Mouse (Mus musculus) bone marrow macrophage, adult 2 months (primary cell): ENCODE data around the gene Snapc4. TPM values are rescaled to one million over a fixed set of nuclear protein-coding genes. Genes with fewer than 3 reads are reported as not detected.
A peak's percentile ranks its signal among the peaks of the same experiment; 100 is the strongest.

Source experiments
- H3K27ac ChIP-seq: 2 replicates; pipeline ENCODE4 v1.5.1; 2012; ENCODE audit warnings: low read depth, low read length; ENCODE audit not compliant: insufficient read depth
- H3K4me1 ChIP-seq: 2 replicates; pipeline ENCODE4 v1.6.1; 2012; ENCODE audit warnings: low read length; ENCODE audit not compliant: control insufficient read depth, insufficient read depth
- H3K4me3 ChIP-seq: 2 replicates; pipeline ENCODE4 v1.5.1; 2012; ENCODE audit warnings: mild to moderate bottlenecking, low read length, moderate library complexity; ENCODE audit not compliant: insufficient read depth
- CTCF ChIP-seq: IDR thresholded peaks from 2 replicates; pipeline ENCODE4 v1.5.1; 2012; ENCODE audit warnings: low read depth, mild to moderate bottlenecking, low read length, moderate library complexity
- POLR2A ChIP-seq: IDR thresholded peaks from 2 replicates; pipeline ENCODE4 v1.6.1; 2012; ENCODE audit warnings: mild to moderate bottlenecking, low read depth, low read length, borderline replicate concordance
- polyA plus RNA-seq: library from polyadenylated mRNA; stranded (reverse); fragments of >200 nt; gene quantifications from 2 replicates; pipeline ENCODE4 v1.2.4, GENCODE M21; 2012; ENCODE audit not compliant: missing spikeins, insufficient read depth, insufficient read length

Gene Snapc4
- 16.3 and 18.3 TPM in 2 replicates for polyA plus RNA-seq

- no peak for TF ChIP-seq CTCF
- no peak for TF ChIP-seq POLR2A
- H3K27ac ChIP-seq = no peak within 1 kb of the TSS
- H3K4me1 ChIP-seq = 0 out of 2 replicates have a peak, but pooled peaks cover 2% of the 10 kb centered on the region
- peak within 1 kb of the TSS; percentile 73 for H3K4me3 ChIP-seq
Observed at GRCm38 (mm10) chr2:26380131-26380771, at the start of gene Snapc4. Snapc4 (minus strand) TSS chr2:26380653.

GRCm38 (mm10) chr2:26429851-26430250, 49.4 kb upstream of the Snapc4 start:
- TF ChIP-seq CTCF (no peak), POLR2A (no peak)
- Histone ChIP-seq H3K27ac (no peak overlapping the region), H3K4me3 (no peak overlapping the region), H3K4me1 (no peaks in the 10 kb centered on the region)

- TF ChIP-seq POLR2A (no peak), CTCF (no peak)
- H3K4me1 ChIP-seq = no peaks in the 10 kb centered on the region
- H3K27ac ChIP-seq = no peak overlapping the region
- no peak overlapping the region for H3K4me3 ChIP-seq
Observed at GRCm38 (mm10) chr2:26424541-26424940, 44.1 kb upstream of the Snapc4 start.

- no peak overlapping the region for H3K4me3 ChIP-seq
- H3K27ac ChIP-seq = no peak overlapping the region
- TF ChIP-seq POLR2A (no peak), CTCF (no peak)
- H3K4me1 ChIP-seq = no peaks in the 10 kb centered on the region
Observed at GRCm38 (mm10) chr2:26423086-26423485, 42.6 kb upstream of the Snapc4 start.

GRCm38 (mm10) chr2:26421969-26422368, 41.5 kb upstream of the Snapc4 start:
- no peak overlapping the region for H3K27ac ChIP-seq
- H3K4me3 ChIP-seq = no peak overlapping the region
- TF ChIP-seq POLR2A = no peak
- TF ChIP-seq CTCF = no peak
- peaks cover 3% of the 10 kb centered on the region; the same call in 1 of the 2 replicates for H3K4me1 ChIP-seq

GRCm38 (mm10) chr2:26418120-26418519, 37.7 kb upstream of the Snapc4 start:
- H3K27ac ChIP-seq = no peak overlapping the region
- no peak overlapping the region for H3K4me3 ChIP-seq
- TF ChIP-seq CTCF = no peak
- no peak for TF ChIP-seq POLR2A
- peaks cover 3% of the 10 kb centered on the region; the same call in 1 of the 2 replicates for H3K4me1 ChIP-seq

GRCm38 (mm10) chr2:26417066-26417465, 36.6 kb upstream of the Snapc4 start:
- TF ChIP-seq CTCF (no peak), POLR2A (no peak)
- Histone ChIP-seq H3K4me1 (peaks cover 3% of the 10 kb centered on the region; the same call in 1 of the 2 replicates), H3K27ac (no peak overlapping the region), H3K4me3 (no peak overlapping the region)

GRCm38 (mm10) chr2:26410931-26411411, 30.5 kb upstream of the Snapc4 start:
- H3K4me1 ChIP-seq = peaks cover 13% of the 10 kb centered on the region
- TF ChIP-seq POLR2A (no peak), CTCF (no peak)
- no peak overlapping the region for H3K27ac ChIP-seq
- H3K4me3 ChIP-seq = no peak overlapping the region

GRCm38 (mm10) chr2:26410091-26410490, 29.6 kb upstream of the Snapc4 start:
- Histone ChIP-seq H3K4me3 (no peak overlapping the region), H3K4me1 (peaks cover 13% of the 10 kb centered on the region), H3K27ac (no peak overlapping the region)
- TF ChIP-seq CTCF = no peak
- no peak for TF ChIP-seq POLR2A

- no peak overlapping the region for H3K4me3 ChIP-seq
- no peak overlapping the region for H3K27ac ChIP-seq
- no peak for TF ChIP-seq POLR2A
- TF ChIP-seq CTCF = no peak
- peaks cover 15% of the 10 kb centered on the region for H3K4me1 ChIP-seq
Observed at GRCm38 (mm10) chr2:26409362-26409761, 28.9 kb upstream of the Snapc4 start.
